Mouse (Mus musculus) erythroblast, embryonic 14.5 days (primary cell): ENCODE data around the gene Traf1.

ENCODE experiments used
- GATA1 ChIP-seq: IDR thresholded peaks from 2 replicates; pipeline ENCODE4 v1.6.1; 2012; ENCODE audit warnings: low read length, inconsistent platforms, mixed read lengths
- TAL1 ChIP-seq: IDR thresholded peaks from 3 replicates; pipeline ENCODE4 v1.6.1; 2012; ENCODE audit warnings: low read length, inconsistent platforms, mixed read lengths

DNA sequence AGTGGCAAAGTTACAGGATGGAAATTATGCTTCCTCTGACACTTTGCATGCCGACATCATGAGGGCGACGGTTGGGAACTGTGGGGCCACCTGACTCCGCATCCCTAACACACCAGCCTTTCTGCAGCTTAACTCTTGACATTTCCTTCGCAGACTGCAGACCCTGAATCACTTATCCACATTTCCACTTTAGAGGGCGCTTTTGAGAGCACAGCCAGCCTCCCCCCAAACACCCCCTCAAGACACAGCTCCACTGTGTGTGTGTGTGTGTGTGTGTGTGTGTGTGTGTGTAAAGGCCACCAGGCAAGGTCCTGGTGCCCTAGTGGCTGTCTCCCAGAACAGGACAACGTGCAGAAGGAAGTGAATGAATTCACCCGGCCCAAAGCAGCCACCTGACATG lies 4.2 kb upstream of the Traf1 start:
- TF ChIP-seq GATA1, result no peak
- TF ChIP-seq TAL1, result no peak
